Mouse (Mus musculus): Measurements from ENCODE around the gene Lonrf2.

DNA sequence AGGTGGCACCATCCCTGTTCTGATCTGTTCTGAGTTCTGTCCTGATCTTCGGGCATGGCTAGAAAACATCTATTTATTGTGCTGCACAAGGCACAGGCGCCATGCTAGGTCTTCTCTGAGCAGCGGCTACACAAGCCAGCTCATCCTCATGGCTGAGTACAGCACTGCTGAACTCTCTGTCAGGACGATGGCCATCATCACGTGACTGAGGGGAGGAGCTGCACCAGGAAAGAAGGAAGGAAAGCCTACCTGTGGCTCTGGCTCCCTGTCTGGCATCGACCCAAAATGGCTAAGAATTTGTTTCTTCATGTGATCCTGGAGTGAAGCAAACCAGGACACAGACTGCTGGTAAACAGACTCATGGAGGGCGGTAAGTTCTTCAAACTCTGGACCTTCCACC lies 36.1 kb downstream of the Lonrf2 start:
- TF ChIP-seq CTCF (IDR thresholded peaks at IDR 0.05; ENCODE audit: low read depth, low read length) (no peak), POLR2A (IDR thresholded peaks at IDR 0.05; ENCODE audit: extremely low read depth, insufficient read depth, low read length) (no peak)
